Mouse (Mus musculus) heart, embryonic 16.5 days (tissue): ENCODE measurements around the gene Stkld1. TPM values are rescaled to one million over a fixed set of nuclear protein-coding genes. Genes with fewer than 3 reads are reported as not detected.
"Not testable (repeated sequence)": the region's sequence is repeated elsewhere in the genome, so short reads cannot be mapped to it uniquely, and the experiment has no call there.

ENCODE experiments used
- ATAC-seq: fragments of 200-750 bp; cut with Nextera tagmentation; replicated peaks from 2 replicates; pipeline ENCODE4 v1.8.0; 2017; ENCODE audit warnings: moderate number of reproducible peaks; ENCODE audit not compliant: insufficient read depth, low FRiP score; ENCODE audit errors: extremely low read depth
- H3K27ac ChIP-seq: fragments of 300-500 bp; sonication (generic); 2 replicates; pipeline ENCODE4 v1.5.1; 2014; ENCODE audit warnings: mild to moderate bottlenecking, low read length, control low read depth, moderate library complexity
- H3K27me3 ChIP-seq: fragments of 300-500 bp; sonication (generic); 2 replicates; pipeline ENCODE4 v1.6.1; 2014; ENCODE audit warnings: low read length, mixed read lengths; ENCODE audit not compliant: control insufficient read depth, insufficient read depth
- H3K36me3 ChIP-seq: fragments of 300-500 bp; sonication (generic); 2 replicates; pipeline ENCODE4 v1.6.1; 2014; ENCODE audit not compliant: control insufficient read depth, insufficient read depth
- H3K4me1 ChIP-seq: fragments of 300-500 bp; sonication (generic); 2 replicates; pipeline ENCODE4 v1.6.1; 2014; ENCODE audit warnings: low read length, mixed read lengths; ENCODE audit not compliant: control insufficient read depth, insufficient read depth
- H3K4me2 ChIP-seq: fragments of 300-500 bp; sonication (generic); 2 replicates; pipeline ENCODE4 v1.6.1; 2014; ENCODE audit warnings: low read depth, mild to moderate bottlenecking, control low read depth, low read length
- H3K4me3 ChIP-seq: fragments of 300-500 bp; sonication (generic); 2 replicates; pipeline ENCODE4 v1.5.1; 2014; ENCODE audit warnings: mild to moderate bottlenecking, control low read depth, low read length
- H3K9ac ChIP-seq: fragments of 300-500 bp; sonication (generic); 2 replicates; pipeline ENCODE4 v1.6.1; 2014; ENCODE audit warnings: low read length, control low read depth
- H3K9me3 ChIP-seq: fragments of 300-500 bp; sonication (generic); replicated peaks from 2 replicates; pipeline ENCODE4 v1.6.1; 2016; ENCODE audit warnings: low read length; ENCODE audit not compliant: control insufficient read depth
- WGBS: fragments of 180-500 bp; shearing (Covaris S2); extraction: QIAGEN DNeasy Blood & Tissue Kit; methylation state at CpG from one replicate; pipeline ENCODE4 v1.1.7; 2014; 5-methylcytosine and 5-hydroxymethylcytosine counted together
- polyA plus RNA-seq: library from polyadenylated mRNA; unstranded; fragments of >200 nt; fragmentation: Nextera tagmentation; extraction: Ambion mirVana; gene quantifications from 2 replicates; pipeline ENCODE4 v1.2.1, GENCODE M21; 2015

The Stkld1 gene
- 0.26 and 0.38 TPM in 2 replicates for polyA plus RNA-seq

DNA sequence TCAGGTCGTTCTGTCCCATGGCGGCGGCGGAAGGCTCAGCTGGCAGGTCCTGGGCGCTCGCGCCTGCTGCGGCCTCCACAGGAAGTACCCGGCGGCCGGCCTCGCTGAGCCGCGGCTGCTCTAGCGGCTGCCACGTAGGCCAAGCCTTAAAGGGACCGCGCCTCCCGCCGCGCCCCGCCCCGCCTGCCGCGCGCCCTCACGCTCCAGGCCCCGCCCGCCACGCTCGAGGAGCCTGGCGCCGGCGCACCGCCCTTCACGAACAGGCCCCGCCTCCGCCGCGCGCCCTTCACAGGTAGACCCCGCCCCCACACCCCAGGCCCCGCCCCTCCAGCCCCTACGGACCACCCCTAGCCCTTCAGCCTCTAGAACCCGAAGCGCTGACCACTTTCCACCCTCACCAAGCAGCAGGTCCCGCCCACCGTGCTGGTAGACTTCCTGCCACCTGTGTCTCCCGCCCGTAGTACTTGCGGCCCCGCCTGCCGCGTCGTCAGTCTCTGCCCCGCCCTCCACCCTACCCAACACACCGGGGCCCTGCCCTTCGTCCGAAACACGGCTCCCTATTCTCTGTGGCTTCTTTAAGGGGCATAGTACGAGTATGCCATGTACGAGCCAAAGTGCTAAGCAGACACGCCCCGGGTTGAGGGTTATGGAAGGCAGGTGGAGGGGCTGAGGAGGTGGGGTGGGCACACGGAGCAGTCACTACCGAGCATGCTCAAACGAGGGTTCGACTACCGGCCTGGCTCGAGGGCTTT is at the start of gene Stkld1, which contains the start of gene Surf4:
Stkld1 (plus strand) TSS at position 744 of the 752 bp plus-strand sequence.
Surf4 (minus strand) TSS at position 625 of the 752 bp plus-strand sequence.
- Histone ChIP-seq H3K4me1 (peaks cover 29% of the 10 kb centered on the region), H3K9me3 (no peaks in the 10 kb centered on the region), H3K27me3 (no peaks in the 10 kb centered on the region), H3K9ac (peak within 1 kb of the TSS; percentile 100), H3K27ac (peak within 1 kb of the TSS; percentile 95), H3K4me3 (peak within 1 kb of the TSS; percentile 99), H3K4me2 (peak within 1 kb of the TSS; percentile 87), H3K36me3 (peaks cover 13% of the 10 kb centered on the region)
- WGBS: 1% methylated on average over 47 of the region's 70 CpGs
- peak; percentile 95 for ATAC-seq

DNA sequence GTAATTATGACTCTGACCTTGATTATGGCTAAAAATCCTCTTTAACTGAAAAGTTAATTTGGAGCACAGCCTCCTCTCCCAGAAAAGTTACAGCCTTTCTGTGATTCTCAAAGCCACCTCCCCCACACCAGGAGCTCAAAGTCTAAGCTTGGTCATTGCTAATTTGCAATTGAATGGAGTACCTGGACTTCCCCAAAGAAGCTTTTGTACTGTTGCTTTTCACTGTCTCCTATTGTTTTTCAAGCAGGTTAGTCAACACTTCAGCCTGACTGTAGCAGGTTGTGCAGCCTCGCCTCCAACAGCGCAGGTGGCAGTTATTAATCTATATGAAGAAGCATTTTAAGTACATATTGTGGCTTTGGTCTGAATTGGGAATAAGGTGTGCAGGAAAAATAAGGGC is 48.3 kb upstream of the Stkld1 start:
- H3K9me3 ChIP-seq, H3K9ac ChIP-seq, ATAC-seq, H3K4me2 ChIP-seq, H3K4me3 ChIP-seq, H3K27me3 ChIP-seq, H3K4me1 ChIP-seq, H3K27ac ChIP-seq: not testable (repeated sequence)
- peaks cover 13% of the 10 kb centered on the region for H3K36me3 ChIP-seq
- WGBS: 76% methylated on average over 2 of the region's 2 CpGs

GRCm38 (mm10) chr2:26886170-26886569 is 47.7 kb upstream of the Stkld1 start:
- not testable (repeated sequence) for H3K27ac ChIP-seq, H3K9ac ChIP-seq, H3K4me3 ChIP-seq, H3K27me3 ChIP-seq, H3K9me3 ChIP-seq, H3K4me2 ChIP-seq, H3K4me1 ChIP-seq, ATAC-seq
- H3K36me3 ChIP-seq: peaks cover 15% of the 10 kb centered on the region
- 85% methylated on average over 4 of the region's 4 CpGs for WGBS

GRCm38 (mm10) chr2:26895898-26896297 is 37.9 kb upstream of the Stkld1 start:
- no peak for ATAC-seq
- no peaks in the 10 kb centered on the region for H3K9me3 ChIP-seq
- no peak overlapping the region for H3K4me3 ChIP-seq
- 87% methylated on average over 4 of the region's 4 CpGs for WGBS
- no peak overlapping the region for H3K9ac ChIP-seq
- no peak overlapping the region for H3K4me2 ChIP-seq
- peaks cover 57% of the 10 kb centered on the region for H3K36me3 ChIP-seq
- H3K27me3 ChIP-seq: no peaks in the 10 kb centered on the region
- no peak overlapping the region for H3K27ac ChIP-seq
- H3K4me1 ChIP-seq: no peaks in the 10 kb centered on the region

DNA sequence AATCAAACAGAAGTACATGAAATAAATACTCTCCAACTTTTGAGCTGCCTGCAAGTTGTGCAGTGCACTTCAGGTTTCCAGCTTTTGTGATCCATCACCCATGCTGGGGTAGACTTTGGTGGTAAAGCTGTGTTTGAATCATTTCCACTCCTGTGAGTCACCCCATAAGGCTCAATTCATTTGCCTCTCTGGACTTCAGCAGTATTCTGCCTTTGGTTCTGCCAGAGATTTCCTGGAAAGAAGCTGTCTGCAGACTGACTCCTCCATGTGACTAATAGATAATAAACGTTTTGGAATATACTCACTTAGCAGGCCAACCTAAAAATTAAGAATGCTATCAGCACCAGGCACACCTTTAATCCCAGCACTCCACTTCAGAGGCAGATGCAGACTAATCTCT is 33.1 kb upstream of the Stkld1 start:
- Histone ChIP-seq H3K27ac (no peak overlapping the region), H3K27me3 (no peaks in the 10 kb centered on the region), H3K9me3 (no peaks in the 10 kb centered on the region), H3K4me2 (no peak overlapping the region), H3K4me1 (peaks cover 11% of the 10 kb centered on the region), H3K4me3 (no peak overlapping the region), H3K36me3 (peaks cover 30% of the 10 kb centered on the region), H3K9ac (no peak overlapping the region)
- ATAC-seq: no peak
- 45% methylated on average over 1 of the region's 1 CpGs for WGBS

DNA sequence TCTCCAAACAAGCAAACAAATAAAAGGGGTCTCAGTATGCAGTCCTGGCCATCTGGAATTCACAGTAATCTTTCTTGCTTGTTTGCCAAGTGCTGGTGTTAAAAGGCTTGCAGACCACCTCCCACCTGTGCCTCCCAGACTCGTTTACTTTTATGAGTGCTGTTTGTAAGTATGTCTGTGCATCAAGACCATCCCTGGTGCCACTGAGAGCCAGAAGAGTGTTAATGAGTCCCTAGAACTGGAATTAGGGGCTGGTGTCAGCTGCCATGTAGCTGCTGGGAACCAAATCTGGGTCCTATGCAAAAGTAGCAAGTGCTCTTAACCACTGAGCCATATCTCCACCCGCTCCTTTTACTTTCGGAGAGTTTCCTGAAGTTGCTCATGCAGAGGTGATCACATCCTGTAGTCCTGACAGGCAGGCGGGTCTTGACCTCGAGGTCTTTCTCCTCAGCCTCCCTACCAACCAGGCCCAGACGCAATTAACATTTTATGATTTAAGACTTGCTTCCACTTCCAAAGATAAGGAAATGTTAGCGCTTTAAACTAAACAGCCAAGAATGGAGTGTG is 31.9 kb upstream of the Stkld1 start:
- no peaks in the 10 kb centered on the region for H3K27me3 ChIP-seq
- peak overlapping the region; percentile 73 for H3K4me2 ChIP-seq
- H3K9ac ChIP-seq: peak overlapping the region; percentile 74
- no peaks in the 10 kb centered on the region for H3K9me3 ChIP-seq
- peak overlapping the region; percentile 65; the same call in 1 of the 2 replicates for H3K27ac ChIP-seq
- peak overlapping the region; percentile 61 for H3K4me3 ChIP-seq
- no peak for ATAC-seq
- H3K4me1 ChIP-seq: peaks cover 11% of the 10 kb centered on the region
- H3K36me3 ChIP-seq: peaks cover 29% of the 10 kb centered on the region
- 9% methylated on average over 7 of the region's 7 CpGs for WGBS

DNA sequence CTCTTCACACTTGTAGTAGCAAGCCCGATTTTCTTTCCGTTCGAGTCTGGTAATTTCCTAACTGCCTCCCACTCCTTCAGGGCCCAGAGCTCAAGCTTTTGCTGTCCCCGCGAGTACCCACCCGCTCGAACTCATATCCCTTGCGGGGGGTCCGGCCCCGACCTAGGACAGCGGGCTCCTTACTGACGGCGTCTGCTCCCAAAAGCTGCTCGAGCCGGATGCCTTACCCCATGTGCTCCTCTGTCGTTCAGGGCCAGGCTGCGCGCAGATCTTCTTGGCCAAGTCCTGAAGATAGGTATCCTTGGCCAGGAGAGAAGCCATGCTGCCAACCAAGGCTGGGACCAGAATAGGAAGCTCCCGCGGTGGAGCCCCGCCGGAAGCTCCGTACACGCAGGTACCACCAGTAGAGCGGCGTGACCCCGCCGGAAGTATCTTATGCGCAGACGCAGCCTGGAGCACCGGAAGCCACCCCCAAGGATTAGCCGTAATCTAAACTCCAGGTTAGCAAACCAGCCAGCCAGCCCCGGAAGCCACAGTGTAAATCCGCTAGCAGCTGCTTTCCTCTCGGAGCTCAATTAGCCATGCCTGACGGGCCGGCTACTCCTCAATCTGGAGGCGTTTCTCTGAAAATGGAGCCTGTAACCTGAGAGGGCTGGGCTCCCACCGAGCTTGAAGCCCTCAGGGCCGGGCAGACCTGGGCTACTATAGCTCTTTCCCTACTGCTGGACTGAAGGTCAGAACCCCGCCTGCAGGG is 31.2 kb upstream of the Stkld1 start, which contains the start of gene Surf6:
Surf6 (minus strand) TSS at position 413 of the 754 bp plus-strand sequence.
- H3K4me3 ChIP-seq: peak within 1 kb of the TSS; percentile 61
- no peaks in the 10 kb centered on the region for H3K9me3 ChIP-seq
- H3K4me1 ChIP-seq: peaks cover 11% of the 10 kb centered on the region
- under 1% methylated on average over 41 of the region's 41 CpGs for WGBS
- ATAC-seq: peak; percentile 93
- peak within 1 kb of the TSS; percentile 65 for H3K27ac ChIP-seq
- peak within 1 kb of the TSS; percentile 73 for H3K4me2 ChIP-seq
- peak within 1 kb of the TSS; percentile 74 for H3K9ac ChIP-seq
- H3K36me3 ChIP-seq: peaks cover 32% of the 10 kb centered on the region
- no peaks in the 10 kb centered on the region for H3K27me3 ChIP-seq

DNA sequence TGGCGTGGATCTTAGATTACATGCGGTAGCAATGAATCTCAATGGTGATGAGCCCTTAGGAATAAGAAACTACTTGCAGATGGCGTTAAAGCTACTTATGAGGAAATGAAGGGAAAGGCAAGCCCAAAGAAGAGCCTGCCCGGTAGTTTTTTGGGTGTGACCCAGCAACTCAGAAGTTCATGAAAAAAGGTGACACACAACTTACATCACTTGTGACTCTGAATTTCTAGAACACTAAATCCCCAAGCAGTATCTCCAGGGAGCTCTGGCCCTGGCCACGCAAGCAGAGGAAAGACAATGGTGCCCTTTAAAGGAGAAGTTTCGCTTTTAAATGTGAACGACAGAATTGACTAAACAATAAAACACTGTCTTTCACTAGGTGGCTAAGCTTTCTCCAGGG is 30.5 kb upstream of the Stkld1 start:
- H3K36me3 ChIP-seq: peaks cover 33% of the 10 kb centered on the region
- ATAC-seq: no peak
- 14% methylated on average over 7 of the region's 7 CpGs for WGBS
- no peaks in the 10 kb centered on the region for H3K9me3 ChIP-seq
- H3K27ac ChIP-seq: peak overlapping the region; percentile 65
- peak overlapping the region; percentile 73 for H3K4me2 ChIP-seq
- no peaks in the 10 kb centered on the region for H3K27me3 ChIP-seq
- H3K9ac ChIP-seq: peak overlapping the region; percentile 74
- peaks cover 11% of the 10 kb centered on the region for H3K4me1 ChIP-seq
- peak overlapping the region; percentile 61 for H3K4me3 ChIP-seq
